Mouse (Mus musculus): Measurements from ENCODE around the gene Thsd7b.

DNA sequence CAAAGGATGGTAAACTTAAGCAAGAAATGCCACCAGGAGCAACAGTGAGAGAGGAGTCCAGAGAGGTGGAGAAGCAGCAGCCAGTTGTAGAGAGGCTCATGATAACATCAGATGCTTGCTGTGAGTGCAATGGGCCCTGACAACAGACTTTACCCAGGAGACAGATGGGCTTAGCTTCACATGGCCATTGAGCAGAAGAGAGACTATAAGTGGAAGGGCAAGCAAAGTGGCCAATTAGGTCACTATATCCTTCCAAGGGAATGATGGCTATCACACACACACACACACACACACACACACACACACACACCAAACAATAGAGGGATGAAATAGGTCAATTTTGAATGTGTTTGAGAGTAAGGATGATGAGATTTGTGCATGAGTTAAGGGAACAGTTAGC, 565.4 kb downstream of the Thsd7b start:
- TF ChIP-seq POLR2A (IDR thresholded peaks at IDR 0.05; ENCODE audit: borderline replicate concordance, control insufficient read depth, low read depth, low read length) (no peak), CTCF (IDR thresholded peaks at IDR 0.05; ENCODE audit: control insufficient read depth, insufficient read depth, low read length) (no peak)

Measured in bone marrow, adult 2 months (tissue).